Mouse (Mus musculus) lung, adult 2 months (tissue): ENCODE data around the gene Rmnd5b.

ENCODE experiments used
- CTCF ChIP-seq: fragments of 200-500 bp; IDR thresholded peaks from 2 replicates; pipeline ENCODE4 v1.5.1; 2011; ENCODE audit warnings: mild to moderate bottlenecking, low read length, control low read depth; ENCODE audit not compliant: insufficient read depth
- POLR2A ChIP-seq: fragments of 200-500 bp; IDR thresholded peaks from 2 replicates; pipeline ENCODE4 v1.6.1; 2011; ENCODE audit warnings: low read depth, mild to moderate bottlenecking, control low read depth, low read length, borderline replicate concordance; ENCODE audit errors: extremely low read depth

DNA sequence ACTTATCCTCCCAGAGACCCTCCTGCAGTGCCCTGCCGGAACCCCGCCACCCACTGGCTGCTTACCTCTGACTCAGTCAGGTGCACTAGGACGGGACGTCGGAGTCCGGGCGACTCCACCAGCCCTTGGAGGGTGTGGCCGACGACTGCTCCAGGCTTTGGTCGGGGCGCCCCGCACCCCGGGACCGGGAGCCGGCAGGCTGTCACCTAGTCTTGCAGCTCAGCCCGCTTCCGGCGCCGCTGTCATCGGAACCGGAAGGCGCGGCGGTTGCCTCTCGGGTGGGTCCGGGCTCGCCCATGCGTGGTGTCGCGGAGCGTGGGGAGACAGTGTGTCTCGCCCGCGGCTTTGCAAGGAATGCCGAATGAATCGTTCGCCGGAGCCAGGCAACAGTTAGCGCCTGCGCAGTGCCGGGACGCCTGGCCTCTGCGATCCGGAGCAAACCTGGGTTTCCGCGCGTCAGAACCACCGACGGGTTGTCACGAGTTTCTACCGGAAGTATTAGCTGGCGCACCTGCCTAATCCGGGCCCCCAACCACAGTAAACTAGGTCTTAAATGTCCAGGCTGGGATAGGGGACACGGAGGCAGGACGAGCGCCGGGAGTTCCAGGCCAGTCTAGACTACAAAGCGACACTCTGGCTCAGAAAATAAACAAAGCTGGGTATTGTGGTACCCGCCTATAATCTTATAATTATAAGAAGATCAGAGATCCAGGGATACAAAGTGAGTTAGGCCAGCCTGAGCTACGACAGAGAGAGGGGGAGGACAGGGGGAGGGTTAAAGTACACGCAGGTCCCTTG lies at the start of gene Rmnd5b:
- TF ChIP-seq CTCF = no peak
- peak; percentile 49; the same call in 1 of the 2 replicates for TF ChIP-seq POLR2A
